Mouse (Mus musculus): ENCODE results near the gene Nkiras2.
"Not testable (repeated sequence)": the region's sequence is repeated elsewhere in the genome, so short reads cannot be mapped to it uniquely, and the experiment has no call there.

Nkiras2 gene

GRCm38 (mm10) chr11:100618761-100619484 is at the start of gene Nkiras2:
Gene Nkiras2 (plus strand): TSS chr11:100619244.
- DNase-seq (ENCODE audit: inconsistent ontology term): peak; percentile 83

GRCm38 (mm10) chr11:100569789-100570188 is 49.3 kb upstream of the Nkiras2 start:
- DNase-seq (ENCODE audit: inconsistent ontology term): no peak

- peak; percentile 73 for DNase-seq (ENCODE audit: inconsistent ontology term)
These were observed 48.4 kb upstream of the Nkiras2 start for GRCm38 (mm10) chr11:100570430-100571201.

GRCm38 (mm10) chr11:100571202-100571567 is 47.9 kb upstream of the Nkiras2 start:
- no peak for DNase-seq (ENCODE audit: inconsistent ontology term)

GRCm38 (mm10) chr11:100574188-100574587 is 44.9 kb upstream of the Nkiras2 start:
- no peak for DNase-seq (ENCODE audit: inconsistent ontology term)

- DNase-seq (ENCODE audit: inconsistent ontology term): peak; percentile 82
These were observed 44.1 kb upstream of the Nkiras2 start, which contains the start of gene Cnp for GRCm38 (mm10) chr11:100574708-100575483. Gene Cnp (plus strand): TSS chr11:100574904.

- DNase-seq (ENCODE audit: inconsistent ontology term): no peak
These were observed 43.6 kb upstream of the Nkiras2 start for GRCm38 (mm10) chr11:100575484-100575855.

- no peak for DNase-seq (ENCODE audit: inconsistent ontology term)
These were observed 42.8 kb upstream of the Nkiras2 start for GRCm38 (mm10) chr11:100576256-100576655.

- DNase-seq (ENCODE audit: inconsistent ontology term): no peak
These were observed 41.0 kb upstream of the Nkiras2 start for GRCm38 (mm10) chr11:100577852-100578599.

GRCm38 (mm10) chr11:100579116-100579799 is 39.8 kb upstream of the Nkiras2 start:
- DNase-seq (ENCODE audit: inconsistent ontology term): no peak

GRCm38 (mm10) chr11:100580275-100580674 is 38.8 kb upstream of the Nkiras2 start:
- DNase-seq (ENCODE audit: inconsistent ontology term): no peak

- peak; percentile 53 for DNase-seq (ENCODE audit: inconsistent ontology term)
These were observed 37.3 kb upstream of the Nkiras2 start for GRCm38 (mm10) chr11:100581756-100582155.

- not testable (repeated sequence) for DNase-seq (ENCODE audit: inconsistent ontology term)
These were observed 36.6 kb upstream of the Nkiras2 start for GRCm38 (mm10) chr11:100582413-100582812.

- DNase-seq (ENCODE audit: inconsistent ontology term): no peak
These were observed 36.2 kb upstream of the Nkiras2 start for GRCm38 (mm10) chr11:100582836-100583235.

GRCm38 (mm10) chr11:100584561-100584961 is 34.5 kb upstream of the Nkiras2 start:
- DNase-seq (ENCODE audit: inconsistent ontology term): no peak

GRCm38 (mm10) chr11:100585148-100585547 is 33.9 kb upstream of the Nkiras2 start:
- no peak for DNase-seq (ENCODE audit: inconsistent ontology term)

GRCm38 (mm10) chr11:100588462-100588861 is 30.6 kb upstream of the Nkiras2 start:
- no peak for DNase-seq (ENCODE audit: inconsistent ontology term)

- peak; percentile 55 for DNase-seq (ENCODE audit: inconsistent ontology term)
These were observed 26.5 kb upstream of the Nkiras2 start for GRCm38 (mm10) chr11:100592346-100593046.

GRCm38 (mm10) chr11:100594608-100595007 is 24.4 kb upstream of the Nkiras2 start:
- no peak for DNase-seq (ENCODE audit: inconsistent ontology term)

GRCm38 (mm10) chr11:100595533-100595932 is 23.5 kb upstream of the Nkiras2 start:
- no peak for DNase-seq (ENCODE audit: inconsistent ontology term)
